Comparison of ENCODE assay signal across 20 mouse cellular contexts in genomic region chr16:49580708-49581107, GRCm38 (mm10).
A peak's percentile ranks its signal among the peaks of the same experiment; 100 is the strongest.
DNase-seq lines count a peak whose midpoint lies in the region; ATAC-seq and TF ChIP-seq lines count a peak whose summit lies in the region.
"Had no signal": no experiment of that assay in that cellular context is flagged by ENCODE, and none has a peak within 500 bp of the region (broad histone marks: within the 10 kb centered on the region; RNA-seq: fewer than 3 reads in every experiment).

No protein-coding gene starts in this region.

- 60% methylated on average over 6 of the region's 6 CpGs for WGBS in lung, adult 2 months
- WGBS in liver, embryonic 12.5 days (ENCODE audit: insufficient replicate concordance), result 71% methylated on average over 6 of the region's 6 CpGs

- H3K4me3 ChIP-seq in lung, adult 2 months (replicated peaks; ENCODE audit: extremely low read depth, low read depth, low read length), result no peak overlapping the region
- H3K4me3 ChIP-seq in liver, embryonic 12.5 days, result no peak overlapping the region
- H3K4me3 ChIP-seq: embryonic facial prominence, embryonic 15.5 days; hindbrain, embryonic 12.5 days; limb, embryonic 10.5 days had no signal

- H3K4me2 ChIP-seq in liver, embryonic 12.5 days, result no peak overlapping the region
- H3K4me2 ChIP-seq: embryonic facial prominence, embryonic 15.5 days; hindbrain, embryonic 12.5 days; midbrain, embryonic 11.5 days had no signal

- H3K4me1 ChIP-seq in lung, adult 2 months (ENCODE audit: control insufficient read depth, insufficient read depth, low read length), result peaks cover 9% of the 10 kb centered on the region
- no peaks in the 10 kb centered on the region for H3K4me1 ChIP-seq in liver, embryonic 12.5 days
- H3K4me1 ChIP-seq: embryonic facial prominence, embryonic 15.5 days; hindbrain, embryonic 12.5 days; limb, embryonic 10.5 days had no signal

- TF ChIP-seq POLR2A in lung, adult 2 months (IDR thresholded peaks at IDR 0.05; ENCODE audit: borderline replicate concordance, extremely low read depth, low read depth, low read length), result no peak

- no peak overlapping the region for H3K9ac ChIP-seq in liver, embryonic 12.5 days
- H3K9ac ChIP-seq: embryonic facial prominence, embryonic 15.5 days; hindbrain, embryonic 12.5 days had no signal

- no peaks in the 10 kb centered on the region for H3K36me3 ChIP-seq in liver, embryonic 12.5 days
- H3K36me3 ChIP-seq: embryonic facial prominence, embryonic 15.5 days; hindbrain, embryonic 12.5 days; limb, embryonic 10.5 days had no signal

- DNase-seq in heart, adult 11 months, result peak; percentile 74
- DNase-seq in heart, postnatal 10 days, result no peak
- peak; percentile 2 for DNase-seq in kidney, adult 9 months
- no peak for DNase-seq in kidney, adult 11 months
- DNase-seq in lung, adult 2 months, result peak; percentile 13
- DNase-seq in lung, postnatal 36 days, result peak; percentile 69
- DNase-seq: adrenal gland, postnatal 25 days; cerebellum, adult 11 months; cerebellum, adult 9-11 months; kidney, adult 18-20 months; liver; thymus, adult 18-20 months; thymus, postnatal 36 days had no signal

- no peaks in the 10 kb centered on the region for H3K27me3 ChIP-seq in liver, embryonic 12.5 days (replicated peaks)
- H3K27me3 ChIP-seq: embryonic facial prominence, embryonic 15.5 days; hindbrain, embryonic 12.5 days had no signal

- TF ChIP-seq CTCF in lung, adult 2 months (IDR thresholded peaks at IDR 0.05; ENCODE audit: insufficient read depth, low read length), result no peak

- no peak for ATAC-seq in liver, embryonic 12.5 days
- ATAC-seq: CD4-positive, CD25-positive, alpha-beta regulatory T cell, adult 4 months; forebrain, embryonic 14.5 days had no signal

- intact Hi-C loops in heart, postnatal 10 days (cut with DNase I), result no loop called here

- no peak overlapping the region for H3K27ac ChIP-seq in liver, embryonic 12.5 days
- H3K27ac ChIP-seq: embryonic facial prominence, embryonic 15.5 days; hindbrain, embryonic 12.5 days; limb, embryonic 10.5 days had no signal

- no peaks in the 10 kb centered on the region for H3K9me3 ChIP-seq in liver, embryonic 12.5 days (replicated peaks)
- H3K9me3 ChIP-seq: embryonic facial prominence, embryonic 15.5 days; hindbrain, embryonic 12.5 days; limb, embryonic 10.5 days had no signal

Comparison
In these comparisons a context has a peak if more than half of its experiments do, and no peak if none do; other contexts are left out.
1. DNase-seq: peak in heart, adult 11 months (single experiment), kidney, adult 9 months (single experiment), lung, adult 2 months (single experiment) and lung, postnatal 36 days (single experiment); none in heart, postnatal 10 days (0 of 2) and kidney, adult 11 months (single experiment).